Mouse (Mus musculus): Measurements from ENCODE around the gene Grm2. TPM values are rescaled to one million over a fixed set of nuclear protein-coding genes. Genes with fewer than 3 reads are reported as not detected.

The Grm2 gene
- polyA plus RNA-seq, 1 experiment = not detected

GRCm38 (mm10) chr9:106664433-106664832, 8.6 kb upstream of the Grm2 start:
- no peak for TF ChIP-seq GATA1 (IDR thresholded peaks at IDR 0.05; ENCODE audit: low read length)

GRCm38 (mm10) chr9:106663200-106663599, 7.3 kb upstream of the Grm2 start:
- no peak for TF ChIP-seq GATA1 (IDR thresholded peaks at IDR 0.05; ENCODE audit: low read length)

GRCm38 (mm10) chr9:106659935-106660334, 4.1 kb upstream of the Grm2 start:
- TF ChIP-seq GATA1 (IDR thresholded peaks at IDR 0.05; ENCODE audit: low read length) = no peak

- TF ChIP-seq GATA1 (IDR thresholded peaks at IDR 0.05; ENCODE audit: low read length) = no peak
Observed at GRCm38 (mm10) chr9:106659441-106659840, 3.6 kb upstream of the Grm2 start.

- no peak for TF ChIP-seq GATA1 (IDR thresholded peaks at IDR 0.05; ENCODE audit: low read length)
Observed at GRCm38 (mm10) chr9:106657592-106657991, 1.7 kb upstream of the Grm2 start.

GRCm38 (mm10) chr9:106656820-106657219, 938 bp upstream of the Grm2 start:
- TF ChIP-seq GATA1 (IDR thresholded peaks at IDR 0.05; ENCODE audit: low read length) = no peak

GRCm38 (mm10) chr9:106652720-106653119, 3.2 kb downstream of the Grm2 start:
- no peak for TF ChIP-seq GATA1 (IDR thresholded peaks at IDR 0.05; ENCODE audit: low read length)

GRCm38 (mm10) chr9:106647226-106647625, 8.7 kb downstream of the Grm2 start:
- no peak for TF ChIP-seq GATA1 (IDR thresholded peaks at IDR 0.05; ENCODE audit: low read length)

GRCm38 (mm10) chr9:106645684-106646271, 10.1 kb downstream of the Grm2 start:
- TF ChIP-seq GATA1 (IDR thresholded peaks at IDR 0.05; ENCODE audit: low read length) = no peak

GRCm38 (mm10) chr9:106643787-106644186, 12.1 kb downstream of the Grm2 start:
- no peak for TF ChIP-seq GATA1 (IDR thresholded peaks at IDR 0.05; ENCODE audit: low read length)

- TF ChIP-seq GATA1 (IDR thresholded peaks at IDR 0.05; ENCODE audit: low read length) = no peak
Observed at GRCm38 (mm10) chr9:106643128-106643527, 12.8 kb downstream of the Grm2 start.

- no peak for TF ChIP-seq GATA1 (IDR thresholded peaks at IDR 0.05; ENCODE audit: low read length)
Observed at GRCm38 (mm10) chr9:106641346-106641745, 14.5 kb downstream of the Grm2 start.

- TF ChIP-seq GATA1 (IDR thresholded peaks at IDR 0.05; ENCODE audit: low read length) = no peak
Observed at GRCm38 (mm10) chr9:106638154-106638553, 17.7 kb downstream of the Grm2 start.

GRCm38 (mm10) chr9:106632185-106632584, 23.7 kb downstream of the Grm2 start:
- TF ChIP-seq GATA1 (IDR thresholded peaks at IDR 0.05; ENCODE audit: low read length) = no peak

GRCm38 (mm10) chr9:106626282-106626681, 29.6 kb downstream of the Grm2 start, which contains the start of gene Iqcf6:
Iqcf6 (plus strand) TSS chr9:106626582.
- no peak for TF ChIP-seq GATA1 (IDR thresholded peaks at IDR 0.05; ENCODE audit: low read length)

- TF ChIP-seq GATA1 (IDR thresholded peaks at IDR 0.05; ENCODE audit: low read length) = no peak
Observed at GRCm38 (mm10) chr9:106617496-106617895, 38.4 kb downstream of the Grm2 start.

GRCm38 (mm10) chr9:106616306-106616705, 39.6 kb downstream of the Grm2 start:
- TF ChIP-seq GATA1 (IDR thresholded peaks at IDR 0.05; ENCODE audit: low read length) = no peak

- no peak for TF ChIP-seq GATA1 (IDR thresholded peaks at IDR 0.05; ENCODE audit: low read length)
Observed at GRCm38 (mm10) chr9:106614616-106615015, 41.3 kb downstream of the Grm2 start.

Measured in G1E-ER4 (cell line).